Mouse (Mus musculus) urinary bladder, adult 18-20 months (tissue): ENCODE results near the gene Vmn1r213.

Source experiments
- DNase-seq, 2 experiments: peaks; one replicate each; pipeline ENCODE4 v3.0.0; 2022; ENCODE audit warnings: low spot score in 2 of 2, mixed read lengths in 2 of 2

The Vmn1r213 gene

DNA sequence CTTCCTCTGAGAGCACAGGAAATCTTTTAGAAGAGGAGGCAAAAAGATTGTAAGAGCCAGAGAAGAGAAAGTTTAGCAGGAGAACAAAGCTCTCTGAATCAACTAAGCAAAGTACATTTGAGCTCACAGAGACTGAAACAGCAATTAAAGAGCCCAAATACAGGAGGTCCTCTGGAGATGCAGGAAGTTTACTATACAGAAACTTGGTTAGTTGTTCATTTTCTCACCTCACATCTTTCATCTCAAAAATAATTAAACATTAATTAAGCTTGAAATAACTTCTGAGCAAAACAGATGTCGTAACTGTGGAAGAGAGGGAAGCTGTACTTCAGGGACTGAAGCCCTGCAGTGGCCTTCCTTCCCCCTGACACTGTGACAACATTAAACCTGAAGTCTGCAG lies at the start of gene Vmn1r213:
TSS of gene Vmn1r213 (plus strand) at position 301 of the 400 bp plus-strand sequence.
- DNase-seq, result no peak

- no peak for DNase-seq
These were observed 17.1 kb upstream of the Vmn1r213 start for GRCm38 (mm10) chr13:22990214-22990891.

- no peak for DNase-seq
These were observed 15.2 kb upstream of the Vmn1r213 start for GRCm38 (mm10) chr13:22992178-22992700.

DNA sequence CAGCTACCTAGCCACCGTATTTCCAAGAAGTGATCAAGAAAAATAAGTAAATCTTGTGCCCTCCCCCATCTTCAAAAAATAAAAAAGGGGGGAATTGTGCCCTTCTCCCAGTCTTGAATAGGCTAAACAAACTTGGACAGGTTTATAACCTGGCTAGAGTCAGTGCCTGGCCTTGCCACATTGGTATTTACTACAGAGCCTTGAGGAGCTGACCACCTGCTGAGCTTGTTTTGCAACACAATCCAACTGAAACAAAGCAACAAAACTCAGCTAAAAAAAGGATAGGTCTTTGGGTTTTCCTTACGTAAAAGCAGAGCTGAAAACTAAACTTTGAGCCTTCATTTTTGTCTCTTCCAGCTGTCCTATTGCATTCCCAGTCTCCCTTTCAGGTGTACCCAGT lies 14.7 kb upstream of the Vmn1r213 start:
- no peak for DNase-seq

DNA sequence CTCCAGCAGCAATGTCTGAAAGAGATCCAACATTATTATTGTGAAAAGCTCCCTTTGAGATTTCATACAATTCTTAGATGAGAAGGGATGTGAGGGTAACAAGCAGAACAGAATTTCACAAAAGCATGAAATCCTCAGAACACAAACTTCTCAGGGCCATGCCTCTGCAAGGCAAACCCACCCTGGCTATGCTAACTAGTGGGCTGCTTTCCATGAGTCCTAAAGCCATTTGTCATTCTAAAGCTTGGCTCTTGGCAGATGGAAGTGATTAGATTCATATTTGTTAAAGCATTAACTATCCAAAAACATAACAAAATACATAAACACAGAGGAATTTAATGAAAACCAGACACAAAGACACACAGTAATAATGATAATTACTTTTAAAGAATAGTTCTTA lies 10.7 kb downstream of the Vmn1r213 start:
- DNase-seq, result no peak

DNA sequence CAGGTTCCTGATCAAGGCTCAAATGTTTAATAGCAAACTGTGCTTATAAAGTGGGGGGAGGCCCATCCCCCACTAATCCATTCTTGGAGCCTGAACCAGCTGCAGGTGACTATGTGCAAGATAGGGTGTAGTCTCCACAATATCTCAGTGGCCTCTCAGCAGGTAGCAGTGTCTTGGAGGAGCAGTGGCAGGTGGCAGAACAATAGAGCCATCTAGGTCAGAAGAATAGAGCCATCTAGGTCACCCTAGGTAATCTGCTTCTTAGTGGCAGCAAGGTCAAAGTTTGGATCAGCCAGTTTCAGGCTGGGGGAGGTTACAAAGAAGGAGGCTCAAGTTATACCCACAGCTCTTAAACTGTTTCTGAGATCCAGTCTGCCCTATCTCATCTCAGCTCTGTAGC lies 17.4 kb downstream of the Vmn1r213 start:
- DNase-seq, result no peak

DNA sequence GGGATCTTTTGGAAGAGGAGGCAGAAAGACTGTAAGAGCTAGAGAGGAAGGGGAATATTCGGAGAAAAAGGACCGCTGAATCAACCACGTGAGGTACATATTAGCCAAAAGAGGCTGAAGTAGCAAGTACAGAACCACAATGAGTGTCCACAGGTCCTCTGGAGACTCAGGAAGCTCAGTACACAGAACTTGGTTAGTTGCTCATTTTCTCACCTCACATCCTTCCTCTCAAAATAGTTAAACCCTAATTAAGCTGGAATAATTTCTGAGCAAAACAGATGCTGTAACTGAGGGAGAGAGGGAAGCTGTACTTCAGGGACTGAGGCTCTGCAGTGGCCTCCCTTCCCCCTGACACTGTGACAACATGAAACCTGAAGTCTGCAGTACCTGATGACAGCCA lies 22.7 kb downstream of the Vmn1r213 start, which contains the start of gene Vmn1r214:
TSS of gene Vmn1r214 (plus strand) at position 301 of the 400 bp plus-strand sequence.
- DNase-seq, result no peak

GRCm38 (mm10) chr13:23057778-23058177 lies 50.3 kb downstream of the Vmn1r213 start:
- no peak for DNase-seq
